Mouse (Mus musculus) G1E (cell line): ENCODE measurements at regions not wholly inside any gene's neighbourhood (a gene's known extent, or its start where the extent isn't known, plus 50 kb on each side); places are given as distances from the start of the nearest gene placed in this dataset.

Experiments used
- CTCF ChIP-seq: IDR thresholded peaks from 2 replicates; pipeline ENCODE4 v1.5.1; 2012; ENCODE audit warnings: low read depth, low read length, inconsistent platforms, mixed read lengths
- TAL1 ChIP-seq: conservative IDR thresholded peaks from 2 replicates; pipeline ENCODE4 v1.6.1; 2012; ENCODE audit warnings: low read depth, low read length, inconsistent platforms, mixed read lengths

- no peak for TF ChIP-seq CTCF
- no peak for TF ChIP-seq TAL1
These were observed 125.8 kb upstream of the 1600014C23Rik start for GRCm38 (mm10) chr17:45859441-45859840.
